ENCODE assay signal across 8 mouse cellular contexts in genomic region chr2:5950766-5951595, GRCm38 (mm10). TPM values are rescaled to one million over a fixed set of nuclear protein-coding genes. Genes with fewer than 3 reads are reported as not detected.
DNase-seq lines count a peak whose midpoint lies in the region; ATAC-seq and TF ChIP-seq lines count a peak whose summit lies in the region.

Gene Upf2 (plus strand): TSS chr2:5951469.

- H3K27ac ChIP-seq in bone marrow macrophage, adult 2 months (ENCODE audit: insufficient read depth, low read depth, low read length): peak within 1 kb of the TSS; percentile 66
- H3K27ac ChIP-seq in embryonic fibroblast, embryonic 13.5 days (ENCODE audit: insufficient read depth, low read length): peak within 1 kb of the TSS; percentile 84
- peak within 1 kb of the TSS; percentile 67 for H3K27ac ChIP-seq in kidney, embryonic 14.5 days (ENCODE audit: low read depth, low read length)
- H3K27ac ChIP-seq in limb, embryonic 15.5 days: peak within 1 kb of the TSS; percentile 90

- H3K9ac ChIP-seq in kidney, embryonic 14.5 days (ENCODE audit: low read depth, low read length): peak within 1 kb of the TSS; percentile 90
- H3K9ac ChIP-seq in limb, embryonic 15.5 days: peak within 1 kb of the TSS; percentile 93

- H3K4me2 ChIP-seq in kidney, embryonic 14.5 days (replicated peaks; ENCODE audit: low read depth, low read length): peak within 1 kb of the TSS; percentile 58
- H3K4me2 ChIP-seq in limb, embryonic 15.5 days: peak within 1 kb of the TSS; percentile 57

- no peaks in the 10 kb centered on the region for H3K27me3 ChIP-seq in kidney, embryonic 14.5 days (ENCODE audit: control insufficient read depth, insufficient read depth, low read length)
- H3K27me3 ChIP-seq in limb, embryonic 15.5 days: no peaks in the 10 kb centered on the region

- WGBS in kidney, embryonic 14.5 days: under 1% methylated on average over 54 of the region's 54 CpGs
- under 1% methylated on average over 41 of the region's 54 CpGs for WGBS in limb, embryonic 15.5 days

- H3K4me1 ChIP-seq in bone marrow macrophage, adult 2 months (ENCODE audit: control insufficient read depth, insufficient read depth, low read length): peaks cover 7% of the 10 kb centered on the region; the same call in 1 of the 2 replicates
- H3K4me1 ChIP-seq in embryonic fibroblast, embryonic 13.5 days (ENCODE audit: control insufficient read depth, insufficient read depth, low read length): peaks cover 4% of the 10 kb centered on the region; the same call in 1 of the 2 replicates
- no peaks in the 10 kb centered on the region for H3K4me1 ChIP-seq in kidney, embryonic 14.5 days (ENCODE audit: control insufficient read depth, insufficient read depth, low read length)
- H3K4me1 ChIP-seq in limb, embryonic 15.5 days: peaks cover 6% of the 10 kb centered on the region; the same call in 1 of the 2 replicates

- peak; percentile 95 for ATAC-seq in kidney, embryonic 14.5 days (ENCODE audit: low FRiP score, low TSS enrichment)
- ATAC-seq in limb, embryonic 15.5 days (ENCODE audit: insufficient number of reproducible peaks, low FRiP score, low TSS enrichment, low read depth): peak; percentile 96

- peak within 1 kb of the TSS; percentile 80 for H3K4me3 ChIP-seq in bone marrow macrophage, adult 2 months (ENCODE audit: insufficient read depth, low read length)
- peak within 1 kb of the TSS; percentile 97 for H3K4me3 ChIP-seq in embryonic fibroblast, embryonic 13.5 days (ENCODE audit: insufficient read depth, low read length)
- H3K4me3 ChIP-seq in kidney, embryonic 14.5 days (ENCODE audit: low read length): peak within 1 kb of the TSS; percentile 69
- H3K4me3 ChIP-seq in limb, embryonic 15.5 days: peak within 1 kb of the TSS; percentile 95

- no peaks in the 10 kb centered on the region for H3K36me3 ChIP-seq in kidney, embryonic 14.5 days (ENCODE audit: control insufficient read depth, insufficient read depth, low read length)
- H3K36me3 ChIP-seq in limb, embryonic 15.5 days: no peaks in the 10 kb centered on the region

- H3K9me3 ChIP-seq in kidney, embryonic 14.5 days (ENCODE audit: control insufficient read depth, low read length): no peaks in the 10 kb centered on the region
- H3K9me3 ChIP-seq in limb, embryonic 15.5 days: no peaks in the 10 kb centered on the region

- TF ChIP-seq POLR2A in bone marrow macrophage, adult 2 months (IDR thresholded peaks at IDR 0.05; ENCODE audit: borderline replicate concordance, low read depth, low read length): 0 out of 2 replicates have a peak, but pooled peaks have one; percentile 34
- TF ChIP-seq POLR2A in embryonic fibroblast, embryonic 13.5 days (IDR thresholded peaks at IDR 0.05; ENCODE audit: low read depth, low read length): peak; percentile 91

- TF ChIP-seq CTCF in bone marrow macrophage, adult 2 months (IDR thresholded peaks at IDR 0.05; ENCODE audit: low read depth, low read length): no peak
- no peak for TF ChIP-seq CTCF in embryonic fibroblast, embryonic 13.5 days (IDR thresholded peaks at IDR 0.05; ENCODE audit: borderline replicate concordance, insufficient read depth, low read length)

- DNase-seq in A20 (ENCODE audit: low read depth, low spot score): peak; percentile 98
- DNase-seq in heart, adult 9 months (ENCODE audit: low spot score in 2 of 2): peak; percentile 96
- peak; percentile 77 to 92 for DNase-seq in monocyte, adult 2 months (ENCODE audit: low read depth in 1 of 2, low spot score in 2 of 2)
- DNase-seq in spleen, postnatal 36 days (ENCODE audit: low spot score in 2 of 2): peak; percentile 95 to 97

RNA-seq across cellular contexts. Expression of gene Upf2, which starts in this region (rescaled TPM):
- polyA plus RNA-seq in bone marrow macrophage, adult 2 months (2012; ENCODE audit: insufficient read depth, insufficient read length, missing spikeins): 19.6 and 22.4 TPM in 2 replicates
- 30.6 and 34.4 TPM in 2 replicates for polyA plus RNA-seq in embryonic fibroblast, embryonic 13.5 days (2011; ENCODE audit: insufficient read length, low read depth, missing spikeins)
- polyA plus RNA-seq in kidney, embryonic 14.5 days (2014; fragmentation: Nextera tagmentation; extraction: Ambion mirVana): 12.1 and 12.5 TPM in 2 replicates
- polyA plus RNA-seq in limb, embryonic 15.5 days (2015; fragmentation: Nextera tagmentation; extraction: Ambion mirVana): 8.6 and 10.1 TPM in 2 replicates

Comparison
In these comparisons a context has a peak if more than half of its experiments do, and no peak if none do; other contexts are left out.
1. Peak in every context shown above with its lines: DNase-seq, ATAC-seq, H3K4me3 ChIP-seq and H3K27ac ChIP-seq.